Mouse (Mus musculus): ENCODE measurements around the gene 2810408A11Rik. TPM values are rescaled to one million over a fixed set of nuclear protein-coding genes. Genes with fewer than 3 reads are reported as not detected.

The 2810408A11Rik gene
- total RNA-seq, 1 experiment, result 3.3 TPM

DNA sequence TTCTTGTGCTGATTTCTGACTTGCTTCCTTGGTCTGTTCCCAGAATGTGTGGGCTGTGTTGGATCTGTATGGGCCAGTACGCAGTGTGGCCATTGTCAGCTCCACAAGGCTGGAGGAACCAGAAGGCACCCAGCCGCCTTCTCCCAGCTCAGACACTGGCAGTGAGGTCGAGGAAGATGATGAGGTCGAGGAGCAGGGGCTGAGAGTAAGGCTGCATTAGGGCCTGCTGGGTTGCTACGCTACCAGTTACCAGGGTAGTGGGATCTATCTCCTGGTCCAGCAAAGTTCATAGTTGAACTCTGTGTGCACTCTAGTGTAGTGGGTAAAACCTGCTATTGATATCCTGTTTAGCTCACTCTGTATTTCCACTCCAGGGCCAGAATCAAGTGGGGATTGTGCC, 8.4 kb upstream of the 2810408A11Rik start:
- no peak overlapping the region for H3K27ac ChIP-seq (ENCODE audit: insufficient read depth, low read depth, low read length, poor library complexity, severe bottlenecking)
- H3K4me1 ChIP-seq (ENCODE audit: control insufficient read depth in 2 of 2, insufficient read depth in 2 of 2, low read length in 2 of 2, poor library complexity in 1 of 2), result peaks cover 0 to 3% of the 10 kb centered on the region in 2 experiments; a peak in 1 of 4 replicates
- no peak overlapping the region for H3K4me3 ChIP-seq (ENCODE audit: insufficient read depth in 1 of 2, low read depth in 1 of 2, low read length in 2 of 2, poor library complexity in 1 of 2, severe bottlenecking in 1 of 2)
- no peak for TF ChIP-seq ZC3H11A (IDR thresholded peaks at IDR 0.05; ENCODE audit: borderline replicate concordance, low read depth, low read length)
- no peak for TF ChIP-seq CHD2 (IDR thresholded peaks at IDR 0.05; ENCODE audit: low read depth, low read length)
- TF ChIP-seq MAFK (IDR thresholded peaks at IDR 0.05; ENCODE audit: insufficient read depth, low read depth, low read length), result no peak
- no peak for TF ChIP-seq HCFC1 (IDR thresholded peaks at IDR 0.05; ENCODE audit: borderline replicate concordance, insufficient read depth, low read length)
- no peak for TF ChIP-seq ZNF384 (IDR thresholded peaks at IDR 0.05; ENCODE audit: low read depth, low read length)
- DNase-seq (ENCODE audit: low read depth, low spot score), result no peak
- no peak overlapping the region for H3K9ac ChIP-seq (ENCODE audit: insufficient read depth, low read depth, low read length, poor library complexity, severe bottlenecking)
- no peaks in the 10 kb centered on the region for H3K9me3 ChIP-seq (ENCODE audit: control insufficient read depth, insufficient read depth, low read depth, low read length)
- in situ Hi-C loops (cut with MboI; ENCODE audit: low sequenced_read_pairs in 2 of 2, unreplicated experiment in 2 of 2), result no loop called here
- H3K36me3 ChIP-seq (ENCODE audit: control insufficient read depth, insufficient read depth, low read length, poor library complexity, severe bottlenecking), result peaks cover 65% of the 10 kb centered on the region

DNA sequence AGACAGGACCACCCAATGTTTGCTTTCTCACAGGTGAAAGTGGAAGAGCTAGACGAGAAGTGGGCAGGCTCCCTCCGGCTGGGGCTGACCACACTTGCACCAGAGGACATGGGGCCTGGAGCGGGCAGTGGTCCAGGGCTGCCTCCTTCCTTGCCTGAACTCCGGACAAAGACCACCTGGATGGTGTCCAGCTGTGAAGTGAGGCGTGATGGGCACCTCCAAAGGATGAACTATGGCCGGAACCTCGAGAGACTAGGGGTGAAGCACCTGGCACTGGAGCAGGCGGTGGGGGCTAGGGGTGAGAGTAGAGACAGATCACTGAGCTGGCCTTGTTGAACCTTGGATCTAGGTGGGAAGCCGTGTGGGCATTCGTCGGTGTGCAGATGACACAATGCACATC, 7.9 kb upstream of the 2810408A11Rik start:
- Histone ChIP-seq H3K9ac (ENCODE audit: insufficient read depth, low read depth, low read length, poor library complexity, severe bottlenecking) (no peak overlapping the region), H3K4me1 (ENCODE audit: control insufficient read depth in 2 of 2, insufficient read depth in 2 of 2, low read length in 2 of 2, poor library complexity in 1 of 2) (peaks cover 0 to 3% of the 10 kb centered on the region in 2 experiments; a peak in 1 of 4 replicates), H3K4me3 (ENCODE audit: insufficient read depth in 1 of 2, low read depth in 1 of 2, low read length in 2 of 2, poor library complexity in 1 of 2, severe bottlenecking in 1 of 2) (no peak overlapping the region), H3K9me3 (ENCODE audit: control insufficient read depth, insufficient read depth, low read depth, low read length) (no peaks in the 10 kb centered on the region), H3K36me3 (ENCODE audit: control insufficient read depth, insufficient read depth, low read length, poor library complexity, severe bottlenecking) (peaks cover 70% of the 10 kb centered on the region), H3K27ac (ENCODE audit: insufficient read depth, low read depth, low read length, poor library complexity, severe bottlenecking) (no peak overlapping the region)
- TF ChIP-seq ZNF384 (IDR thresholded peaks at IDR 0.05; ENCODE audit: low read depth, low read length) (no peak), MAFK (IDR thresholded peaks at IDR 0.05; ENCODE audit: insufficient read depth, low read depth, low read length) (no peak), HCFC1 (IDR thresholded peaks at IDR 0.05; ENCODE audit: borderline replicate concordance, insufficient read depth, low read length) (no peak), ZC3H11A (IDR thresholded peaks at IDR 0.05; ENCODE audit: borderline replicate concordance, low read depth, low read length) (no peak), CHD2 (IDR thresholded peaks at IDR 0.05; ENCODE audit: low read depth, low read length) (no peak)
- in situ Hi-C loops (cut with MboI; ENCODE audit: low sequenced_read_pairs in 2 of 2, unreplicated experiment in 2 of 2), result no loop called here
- DNase-seq (ENCODE audit: low read depth, low spot score), result no peak

DNA sequence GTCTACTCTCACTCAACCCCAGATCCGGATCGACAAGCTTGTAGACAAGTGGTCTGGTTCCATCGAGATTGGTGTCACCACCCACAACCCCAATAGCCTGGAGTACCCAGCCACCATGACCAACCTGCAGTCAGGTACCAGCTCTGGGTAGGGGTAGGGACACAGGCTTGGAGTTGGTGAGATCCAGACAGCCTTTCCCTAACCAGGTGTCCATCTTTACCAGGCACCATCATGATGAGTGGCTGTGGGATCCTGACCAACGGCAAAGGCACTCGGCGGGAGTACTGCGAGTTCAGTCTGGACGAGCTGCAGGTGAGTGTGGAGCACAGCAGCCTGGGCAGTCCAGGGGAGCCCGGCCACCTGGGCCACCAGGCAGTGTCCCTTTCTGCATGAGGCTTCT, 3.5 kb upstream of the 2810408A11Rik start:
- DNase-seq (ENCODE audit: low read depth, low spot score), result no peak
- Histone ChIP-seq H3K9ac (ENCODE audit: insufficient read depth, low read depth, low read length, poor library complexity, severe bottlenecking) (no peak overlapping the region), H3K4me3 (ENCODE audit: insufficient read depth in 1 of 2, low read depth in 1 of 2, low read length in 2 of 2, poor library complexity in 1 of 2, severe bottlenecking in 1 of 2) (no peak overlapping the region)

DNA sequence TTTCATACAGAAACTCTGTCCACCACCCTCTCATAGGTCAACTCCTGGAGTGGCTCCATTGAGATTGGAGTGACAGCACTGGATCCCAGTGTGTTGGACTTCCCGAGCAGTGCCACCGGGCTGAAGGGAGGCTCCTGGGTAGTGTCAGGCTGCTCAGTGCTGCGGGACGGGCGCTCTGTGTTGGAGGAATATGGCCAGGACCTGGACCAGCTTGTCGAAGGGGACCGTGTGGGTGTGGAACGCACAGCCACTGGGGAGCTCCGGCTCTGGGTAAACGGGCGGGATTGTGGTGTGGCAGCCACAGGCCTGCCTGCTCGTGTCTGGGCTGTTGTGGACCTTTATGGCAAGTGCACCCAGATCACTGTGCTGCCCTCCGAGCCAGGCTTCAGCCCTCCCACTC, 2.2 kb upstream of the 2810408A11Rik start:
- H3K27ac ChIP-seq (ENCODE audit: insufficient read depth, low read depth, low read length, poor library complexity, severe bottlenecking), result no peak overlapping the region
- in situ Hi-C loops (cut with MboI; ENCODE audit: low sequenced_read_pairs in 2 of 2, unreplicated experiment in 2 of 2), result no loop called here
- H3K36me3 ChIP-seq (ENCODE audit: control insufficient read depth, insufficient read depth, low read length, poor library complexity, severe bottlenecking), result peaks cover 34% of the 10 kb centered on the region
- peak overlapping the region; percentile 7 to 97; a peak in 2 of 4 replicates for H3K4me3 ChIP-seq (ENCODE audit: insufficient read depth in 1 of 2, low read depth in 1 of 2, low read length in 2 of 2, poor library complexity in 1 of 2, severe bottlenecking in 1 of 2)
- DNase-seq (ENCODE audit: low read depth, low spot score), result no peak
- peaks cover 3 to 19% of the 10 kb centered on the region in 2 experiments; a peak in 2 of 4 replicates for H3K4me1 ChIP-seq (ENCODE audit: control insufficient read depth in 2 of 2, insufficient read depth in 2 of 2, low read length in 2 of 2, poor library complexity in 1 of 2)
- no peaks in the 10 kb centered on the region for H3K9me3 ChIP-seq (ENCODE audit: control insufficient read depth, insufficient read depth, low read depth, low read length)
- TF ChIP-seq HCFC1 (IDR thresholded peaks at IDR 0.05; ENCODE audit: borderline replicate concordance, insufficient read depth, low read length) (no peak), MAFK (IDR thresholded peaks at IDR 0.05; ENCODE audit: insufficient read depth, low read depth, low read length) (no peak), ZC3H11A (IDR thresholded peaks at IDR 0.05; ENCODE audit: borderline replicate concordance, low read depth, low read length) (no peak), ZNF384 (IDR thresholded peaks at IDR 0.05; ENCODE audit: low read depth, low read length) (no peak), CHD2 (IDR thresholded peaks at IDR 0.05; ENCODE audit: low read depth, low read length) (no peak)
- H3K9ac ChIP-seq (ENCODE audit: insufficient read depth, low read depth, low read length, poor library complexity, severe bottlenecking), result peak overlapping the region; percentile 84; the same call in 1 of the 2 replicates

More for the DNA sequence above, 3.5 kb upstream of the 2810408A11Rik start:
- Histone ChIP-seq H3K36me3 (ENCODE audit: control insufficient read depth, insufficient read depth, low read length, poor library complexity, severe bottlenecking) (peaks cover 45% of the 10 kb centered on the region), H3K9me3 (ENCODE audit: control insufficient read depth, insufficient read depth, low read depth, low read length) (no peaks in the 10 kb centered on the region), H3K4me1 (ENCODE audit: control insufficient read depth in 2 of 2, insufficient read depth in 2 of 2, low read length in 2 of 2, poor library complexity in 1 of 2) (peaks cover 3 to 12% of the 10 kb centered on the region in 2 experiments; a peak in 2 of 4 replicates), H3K27ac (ENCODE audit: insufficient read depth, low read depth, low read length, poor library complexity, severe bottlenecking) (no peak overlapping the region)
- in situ Hi-C loops (cut with MboI; ENCODE audit: low sequenced_read_pairs in 2 of 2, unreplicated experiment in 2 of 2), result no loop called here
- no peak for TF ChIP-seq ZNF384 (IDR thresholded peaks at IDR 0.05; ENCODE audit: low read depth, low read length)

DNA sequence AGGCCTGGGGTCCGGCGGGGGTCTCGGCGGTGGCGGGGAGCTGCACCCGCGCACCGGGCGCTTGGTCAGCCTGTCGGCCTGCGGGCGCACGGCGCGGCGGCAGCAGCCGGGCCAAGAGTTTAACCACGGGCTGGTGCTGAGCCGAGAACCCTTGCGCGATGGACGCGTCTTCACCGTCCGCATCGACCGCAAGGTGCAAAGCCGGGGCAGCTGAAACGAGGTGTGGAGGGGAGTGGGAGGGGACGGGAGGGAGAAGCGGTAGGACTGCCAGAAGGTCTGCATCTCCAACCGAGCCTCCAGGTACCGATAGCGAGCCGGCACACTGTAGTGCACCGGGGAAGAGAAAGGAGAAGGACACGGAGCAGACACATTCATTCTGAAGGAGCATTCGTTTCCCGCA, 1.2 kb upstream of the 2810408A11Rik start:
- Histone ChIP-seq H3K9ac (ENCODE audit: insufficient read depth, low read depth, low read length, poor library complexity, severe bottlenecking) (peak overlapping the region; percentile 84), H3K4me1 (ENCODE audit: control insufficient read depth in 2 of 2, insufficient read depth in 2 of 2, low read length in 2 of 2, poor library complexity in 1 of 2) (peaks cover 3 to 21% of the 10 kb centered on the region in 2 experiments; a peak in 2 of 4 replicates), H3K27ac (ENCODE audit: insufficient read depth, low read depth, low read length, poor library complexity, severe bottlenecking) (peak overlapping the region; percentile 10; the same call in 1 of the 2 replicates), H3K36me3 (ENCODE audit: control insufficient read depth, insufficient read depth, low read length, poor library complexity, severe bottlenecking) (peaks cover 29% of the 10 kb centered on the region), H3K9me3 (ENCODE audit: control insufficient read depth, insufficient read depth, low read depth, low read length) (no peaks in the 10 kb centered on the region), H3K4me3 (ENCODE audit: insufficient read depth in 1 of 2, low read depth in 1 of 2, low read length in 2 of 2, poor library complexity in 1 of 2, severe bottlenecking in 1 of 2) (peak overlapping the region; percentile 97 to 99)
- no peak for DNase-seq (ENCODE audit: low read depth, low spot score)
- TF ChIP-seq CHD2 (IDR thresholded peaks at IDR 0.05; ENCODE audit: low read depth, low read length) (no peak), ZC3H11A (IDR thresholded peaks at IDR 0.05; ENCODE audit: borderline replicate concordance, low read depth, low read length) (no peak), HCFC1 (IDR thresholded peaks at IDR 0.05; ENCODE audit: borderline replicate concordance, insufficient read depth, low read length) (no peak), MAFK (IDR thresholded peaks at IDR 0.05; ENCODE audit: insufficient read depth, low read depth, low read length) (no peak), ZNF384 (IDR thresholded peaks at IDR 0.05; ENCODE audit: low read depth, low read length) (no peak)
- in situ Hi-C loops (cut with MboI; ENCODE audit: low sequenced_read_pairs in 2 of 2, unreplicated experiment in 2 of 2), result no loop called here

All from ES-E14 (cell line).